Mouse (Mus musculus): Measurements from ENCODE around the gene Sit1.

Gene Sit1

GRCm38 (mm10) chr4:43483535-43484091 lies at the start of gene Sit1:
Sit1 (minus strand) TSS chr4:43483734.
- in situ Hi-C loops (cut with MseI, MboI): no loop called here

- in situ Hi-C loops (cut with MseI, MboI): no loop called here
Observed at GRCm38 (mm10) chr4:43533270-43533669, 49.7 kb upstream of the Sit1 start.

- in situ Hi-C loops (cut with MseI, MboI): no loop called here
Observed at GRCm38 (mm10) chr4:43530581-43530980, 47.0 kb upstream of the Sit1 start.

GRCm38 (mm10) chr4:43530081-43530501 lies 46.6 kb upstream of the Sit1 start:
- in situ Hi-C loops (cut with MseI, MboI): no loop called here

- in situ Hi-C loops (cut with MseI, MboI): no loop called here
Observed at GRCm38 (mm10) chr4:43528487-43528886, 45.0 kb upstream of the Sit1 start.

- in situ Hi-C loops (cut with MseI, MboI): no loop called here
Observed at GRCm38 (mm10) chr4:43527880-43528279, 44.3 kb upstream of the Sit1 start.

GRCm38 (mm10) chr4:43519956-43520355 lies 36.4 kb upstream of the Sit1 start:
- in situ Hi-C loops (cut with MseI, MboI): no loop called here

GRCm38 (mm10) chr4:43519551-43519950 lies 36.0 kb upstream of the Sit1 start:
- in situ Hi-C loops (cut with MseI, MboI): no loop called here

GRCm38 (mm10) chr4:43515764-43516708 lies 32.5 kb upstream of the Sit1 start:
- in situ Hi-C loops (cut with MseI, MboI): no loop called here

GRCm38 (mm10) chr4:43513791-43514190 lies 30.3 kb upstream of the Sit1 start:
- in situ Hi-C loops (cut with MseI, MboI): no loop called here

GRCm38 (mm10) chr4:43513300-43513699 lies 29.8 kb upstream of the Sit1 start:
- in situ Hi-C loops (cut with MseI, MboI): no loop called here

- in situ Hi-C loops (cut with MseI, MboI): no loop called here
Observed at GRCm38 (mm10) chr4:43512653-43513052, 29.1 kb upstream of the Sit1 start.

GRCm38 (mm10) chr4:43511675-43512454 lies 28.3 kb upstream of the Sit1 start:
- in situ Hi-C loops (cut with MseI, MboI): no loop called here

- in situ Hi-C loops (cut with MseI, MboI): no loop called here
Observed at GRCm38 (mm10) chr4:43509109-43509508, 25.6 kb upstream of the Sit1 start.

- in situ Hi-C loops (cut with MseI, MboI): no loop called here
Observed at GRCm38 (mm10) chr4:43508666-43508997, 25.1 kb upstream of the Sit1 start.

- in situ Hi-C loops (cut with MseI, MboI): no loop called here
Observed at GRCm38 (mm10) chr4:43507938-43508665, 24.6 kb upstream of the Sit1 start.

- in situ Hi-C loops (cut with MseI, MboI): no loop called here
Observed at GRCm38 (mm10) chr4:43506536-43507185, 23.1 kb upstream of the Sit1 start, which contains the start of gene Car9. Car9 (plus strand) TSS chr4:43506966.

- in situ Hi-C loops (cut with MseI, MboI): no loop called here
Observed at GRCm38 (mm10) chr4:43506074-43506473, 22.5 kb upstream of the Sit1 start.

GRCm38 (mm10) chr4:43504269-43504668 lies 20.7 kb upstream of the Sit1 start:
- in situ Hi-C loops (cut with MseI, MboI): no loop called here

GRCm38 (mm10) chr4:43503506-43503905 lies 20.0 kb upstream of the Sit1 start:
- in situ Hi-C loops (cut with MseI, MboI): no loop called here

GRCm38 (mm10) chr4:43503041-43503440 lies 19.5 kb upstream of the Sit1 start:
- in situ Hi-C loops (cut with MseI, MboI): no loop called here
